Mouse (Mus musculus): ENCODE measurements around the gene Gpr19.
A peak's percentile ranks its signal among the peaks of the same experiment; 100 is the strongest.

DNA sequence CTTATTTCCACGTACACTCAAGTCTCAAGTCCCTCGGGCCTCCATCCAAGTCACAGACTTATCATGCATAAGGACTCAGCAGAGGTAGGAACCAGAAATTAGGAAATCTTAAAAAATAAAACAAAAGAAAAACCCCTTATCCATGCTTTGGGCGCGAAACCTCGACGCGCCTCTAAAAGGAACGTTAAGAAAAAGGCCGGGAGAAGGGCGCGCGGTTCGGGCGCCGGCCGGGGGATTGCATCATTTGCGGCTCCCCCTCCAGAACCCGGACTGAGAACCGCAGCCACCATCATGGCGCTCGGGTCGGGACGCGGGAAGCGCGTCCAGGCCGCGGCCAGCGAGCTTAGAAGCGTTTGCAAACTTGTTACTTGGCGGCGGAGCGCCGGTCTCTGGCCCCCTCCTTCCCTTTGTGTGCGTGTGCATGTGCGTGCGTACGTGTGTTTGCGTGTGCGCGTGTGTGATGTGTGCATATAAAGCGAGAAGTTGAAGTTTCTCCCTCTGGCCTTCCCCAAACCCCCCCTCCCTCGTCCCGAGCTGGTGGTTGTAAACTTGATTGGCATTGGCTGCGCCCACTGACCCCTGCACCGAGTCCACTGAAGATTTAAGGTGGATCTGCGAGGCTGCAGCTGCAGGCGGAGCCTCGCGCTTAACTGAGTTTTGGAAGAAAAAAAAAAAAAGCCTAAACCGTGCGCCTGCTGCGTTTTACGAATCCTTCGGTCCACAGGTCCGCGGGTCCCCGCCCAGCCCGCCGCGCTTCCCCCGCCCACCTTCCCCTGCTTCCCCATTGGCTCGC, 29.9 kb upstream of the Gpr19 start:
- TF ChIP-seq CTCF (IDR thresholded peaks at IDR 0.05; ENCODE audit: low read depth, low read length) (no peak), EP300 (IDR thresholded peaks at IDR 0.05; ENCODE audit: insufficient read depth, low read depth, low read length) (0 out of 2 replicates have a peak, but pooled peaks have one; percentile 16), POLR2A (IDR thresholded peaks at IDR 0.05; ENCODE audit: insufficient read depth, low read length) (no peak)
